Mouse (Mus musculus) frontal cortex, adult 2 months (tissue): ENCODE measurements around the gene Slc7a10. TPM values are rescaled to one million over a fixed set of nuclear protein-coding genes. Genes with fewer than 3 reads are reported as not detected.

ENCODE experiments used
- DNase-seq, 2 experiments: peaks; one replicate each; pipeline ENCODE4 v3.0.0; 2022; ENCODE audit warnings: low spot score in 1 of 2; ENCODE audit errors: extremely low spot score in 1 of 2
- polyA plus RNA-seq: library from polyadenylated mRNA; depleted of rRNA; stranded (reverse); fragments of >200 nt; gene quantifications from 2 replicates; pipeline ENCODE4 v1.2.3, GENCODE M21; 2012

The Slc7a10 gene
- polyA plus RNA-seq, 1 experiment, result 55.8 TPM

DNA sequence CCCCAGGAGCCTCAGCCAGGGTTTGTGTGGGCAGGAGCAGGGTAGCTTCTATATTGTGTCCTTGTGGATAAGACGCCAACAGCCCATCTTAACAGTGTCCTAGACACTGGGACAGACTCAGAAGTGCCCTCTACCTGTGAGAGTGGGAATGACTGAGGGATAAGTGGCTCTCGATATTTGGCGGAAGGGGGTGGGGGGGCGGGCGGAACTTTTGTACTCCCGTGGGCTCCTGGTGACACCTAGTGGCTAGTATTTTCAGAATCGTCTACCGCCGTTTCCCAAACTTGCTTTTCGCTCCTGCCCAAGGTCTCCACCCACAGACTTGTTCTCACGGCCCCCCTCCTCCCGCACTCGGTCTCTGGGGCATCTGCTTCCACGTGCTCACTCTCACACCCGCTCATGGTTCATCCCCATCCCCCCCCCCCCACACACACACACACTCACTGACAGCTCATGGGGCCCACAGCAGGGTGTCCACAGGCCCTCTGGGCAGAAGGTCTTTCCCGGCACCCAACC is 14.3 kb upstream of the Slc7a10 start:
- DNase-seq, result peak; percentile 38 to 86

DNA sequence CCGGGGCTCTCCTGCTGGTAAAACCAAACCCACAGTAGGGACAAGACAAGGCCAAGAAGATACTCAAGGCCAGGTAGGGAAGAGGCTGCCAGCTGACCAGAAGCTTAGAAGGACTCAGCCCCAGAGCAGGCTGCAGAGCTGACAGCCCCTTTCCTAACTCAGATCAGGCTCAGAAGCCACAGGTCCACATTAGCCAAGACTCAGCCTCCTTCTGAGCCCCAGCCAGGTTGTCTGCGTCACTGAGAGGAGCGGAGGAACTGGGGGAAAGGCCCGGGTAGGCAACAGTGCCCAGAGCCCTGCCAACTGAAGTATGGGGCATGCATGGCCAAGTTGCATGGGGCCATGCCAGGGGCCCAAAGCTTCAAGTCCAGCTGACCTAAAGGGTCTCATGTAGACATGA is 13.7 kb upstream of the Slc7a10 start:
- DNase-seq, result no peak

DNA sequence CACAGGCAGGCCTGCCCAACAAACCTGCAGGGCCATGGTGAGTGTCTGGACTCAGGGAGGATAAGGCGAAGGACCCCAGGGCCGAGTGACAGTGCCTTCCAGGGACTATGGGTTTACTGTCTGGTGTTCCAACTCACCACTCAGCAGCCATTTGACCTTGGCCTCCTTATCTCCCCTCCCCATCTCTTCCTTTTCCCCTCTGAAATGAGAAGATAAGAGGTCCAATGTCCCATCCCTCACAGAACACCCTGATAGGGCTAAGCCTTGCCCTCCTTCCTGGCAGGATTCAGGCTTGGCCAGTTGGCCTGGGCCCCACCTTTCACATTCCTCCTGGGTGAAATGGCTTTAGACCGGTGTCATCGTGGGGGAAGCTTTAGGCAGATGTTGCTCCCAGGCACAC is 10.7 kb upstream of the Slc7a10 start:
- DNase-seq, result no peak

DNA sequence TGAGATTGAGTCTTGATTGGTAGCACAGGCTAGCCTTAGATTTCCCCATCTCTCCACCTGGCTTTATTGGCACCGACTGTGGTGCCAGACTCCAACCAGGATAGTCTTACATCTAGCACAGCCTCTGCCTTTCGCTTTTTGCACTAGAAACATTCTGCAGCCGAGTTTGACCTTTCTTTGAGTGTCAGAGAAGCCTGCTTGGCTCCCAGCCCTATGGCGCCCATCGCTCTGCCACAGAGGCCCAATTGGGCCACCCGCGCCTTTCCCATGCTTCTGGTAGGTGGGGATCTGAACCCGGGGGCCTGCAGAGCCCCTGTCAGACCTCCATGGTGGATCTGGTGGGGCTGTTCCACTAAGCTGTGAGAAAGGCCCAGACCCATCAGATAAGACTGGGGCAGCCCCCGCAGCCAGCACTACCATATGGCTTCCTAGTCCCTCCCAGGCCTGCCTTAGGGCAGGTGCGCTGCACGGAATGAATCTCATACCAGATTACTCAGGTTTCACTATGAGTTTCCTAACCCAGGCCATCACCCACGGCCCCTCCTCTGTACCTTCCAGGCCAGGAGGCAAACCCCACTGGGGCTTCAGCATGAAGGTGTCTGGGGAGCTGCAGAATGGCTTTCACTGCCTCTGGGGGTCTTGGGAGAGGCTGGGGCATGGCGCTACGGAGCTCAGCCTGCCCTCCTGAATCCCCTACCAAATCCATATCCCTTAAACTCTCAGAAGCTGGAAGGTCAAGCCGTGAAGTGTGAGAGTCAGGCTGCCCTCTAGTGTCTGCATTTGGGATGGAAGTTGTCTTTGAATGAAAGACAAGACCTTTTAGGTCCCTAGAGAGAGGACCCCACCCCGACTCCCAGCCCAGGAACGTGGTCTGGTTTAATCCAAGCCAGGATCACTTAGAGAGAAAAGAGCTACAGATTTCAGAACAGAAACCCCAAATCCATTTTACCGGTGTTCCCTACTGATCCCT is 9.5 kb upstream of the Slc7a10 start:
- DNase-seq, result peak in 1 of 2 experiments; percentile 60

DNA sequence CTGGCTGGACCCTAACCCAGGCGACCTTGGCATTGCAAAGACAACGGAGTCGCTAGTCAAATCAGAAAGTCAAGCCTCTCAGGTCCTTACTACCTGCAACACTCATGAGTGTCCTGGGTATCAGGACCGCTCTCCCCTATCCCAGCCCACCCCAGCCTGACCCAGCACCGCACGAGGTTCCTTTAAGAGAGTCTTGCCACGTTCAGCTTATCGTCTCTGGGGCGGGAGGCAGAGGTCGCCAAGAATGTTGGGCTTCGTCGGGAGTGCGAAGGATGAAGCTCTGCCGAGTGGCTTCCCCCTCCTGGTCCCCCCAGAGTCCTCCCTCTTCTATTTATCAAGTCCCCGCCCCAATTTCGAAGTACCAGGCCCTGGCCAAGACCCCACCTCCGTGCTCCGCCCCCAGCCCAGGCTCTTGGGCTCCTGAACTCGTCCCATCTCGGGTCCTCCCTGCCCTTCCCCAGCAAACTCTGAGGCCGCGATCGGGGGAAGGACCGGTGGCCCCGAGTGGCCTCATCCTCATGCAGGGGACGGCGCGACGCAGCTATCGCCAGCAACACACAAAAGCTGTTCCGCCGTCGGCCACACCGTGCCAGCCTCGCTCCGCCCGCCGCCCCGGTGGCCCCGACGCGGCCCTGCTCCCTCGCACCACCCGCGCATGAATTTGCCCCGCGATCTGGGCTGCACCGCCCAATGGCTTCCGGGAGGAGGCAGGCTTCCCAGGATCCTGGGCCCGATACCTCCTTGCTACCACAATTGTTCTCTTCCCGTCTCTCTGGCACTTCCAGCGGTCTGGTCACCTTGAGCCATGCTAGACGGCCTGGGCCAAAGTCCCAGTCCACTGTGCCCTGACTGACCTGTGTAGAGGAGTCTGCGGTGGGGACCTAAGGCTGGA is 1.1 kb upstream of the Slc7a10 start:
- DNase-seq, result peak in 1 of 2 experiments; percentile 45

DNA sequence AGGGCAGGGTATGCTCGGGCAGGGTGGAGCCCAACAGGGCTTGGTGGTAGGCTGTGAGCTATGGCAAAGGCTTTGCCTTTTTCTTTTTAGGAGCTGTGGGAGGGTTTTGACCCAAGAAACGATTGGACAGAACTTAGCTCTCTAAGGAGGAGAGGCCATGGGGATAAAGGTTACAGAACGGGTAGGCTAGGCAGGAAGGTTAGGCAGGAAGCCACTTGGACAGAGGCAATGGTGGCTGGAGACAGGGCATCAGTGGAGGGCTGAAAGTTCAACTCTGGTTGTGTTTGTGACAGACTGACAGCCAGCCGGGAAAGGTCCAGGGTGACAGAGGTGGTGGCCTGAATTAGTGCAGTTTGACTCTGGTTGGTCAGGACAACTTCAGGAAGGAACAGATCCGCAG is 3.5 kb downstream of the Slc7a10 start:
- no peak for DNase-seq

DNA sequence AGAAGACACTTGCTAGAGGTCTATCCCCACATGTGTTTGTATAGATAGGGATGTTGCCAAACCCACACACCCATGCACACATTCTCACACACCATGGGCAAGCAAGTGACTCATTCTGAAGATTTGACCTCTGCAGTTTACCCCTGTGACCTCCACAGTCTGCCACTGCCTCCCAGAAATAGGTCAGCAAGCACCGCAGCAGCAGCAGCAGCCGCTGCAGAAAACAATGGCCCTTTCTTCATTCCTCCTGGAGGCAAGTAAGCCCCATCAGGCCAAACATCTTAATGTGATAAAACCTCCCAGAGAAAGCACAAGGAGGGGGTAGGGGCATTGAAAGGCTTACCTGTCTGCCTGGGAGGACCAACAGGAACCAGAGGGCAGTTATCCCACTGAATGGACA is 5.1 kb downstream of the Slc7a10 start:
- no peak for DNase-seq

DNA sequence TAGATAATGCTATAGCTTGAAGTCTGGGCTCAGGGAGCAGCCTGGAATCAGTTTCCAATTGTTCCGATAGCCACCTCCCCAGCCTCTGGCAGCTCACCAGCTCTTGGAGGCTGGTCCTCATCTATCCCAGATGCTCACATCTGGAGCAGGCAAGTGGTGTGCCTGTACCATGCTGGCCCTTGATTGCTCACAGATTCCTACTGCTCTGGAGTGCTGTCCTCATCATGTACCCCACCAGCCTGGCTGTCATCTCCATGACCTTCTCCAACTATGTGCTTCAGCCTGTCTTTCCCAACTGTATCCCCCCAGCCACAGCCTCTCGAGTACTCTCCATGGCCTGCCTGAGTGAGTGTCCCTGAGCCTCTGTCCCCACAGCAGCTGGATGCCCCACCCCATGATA is 10.8 kb downstream of the Slc7a10 start:
- DNase-seq, result no peak

DNA sequence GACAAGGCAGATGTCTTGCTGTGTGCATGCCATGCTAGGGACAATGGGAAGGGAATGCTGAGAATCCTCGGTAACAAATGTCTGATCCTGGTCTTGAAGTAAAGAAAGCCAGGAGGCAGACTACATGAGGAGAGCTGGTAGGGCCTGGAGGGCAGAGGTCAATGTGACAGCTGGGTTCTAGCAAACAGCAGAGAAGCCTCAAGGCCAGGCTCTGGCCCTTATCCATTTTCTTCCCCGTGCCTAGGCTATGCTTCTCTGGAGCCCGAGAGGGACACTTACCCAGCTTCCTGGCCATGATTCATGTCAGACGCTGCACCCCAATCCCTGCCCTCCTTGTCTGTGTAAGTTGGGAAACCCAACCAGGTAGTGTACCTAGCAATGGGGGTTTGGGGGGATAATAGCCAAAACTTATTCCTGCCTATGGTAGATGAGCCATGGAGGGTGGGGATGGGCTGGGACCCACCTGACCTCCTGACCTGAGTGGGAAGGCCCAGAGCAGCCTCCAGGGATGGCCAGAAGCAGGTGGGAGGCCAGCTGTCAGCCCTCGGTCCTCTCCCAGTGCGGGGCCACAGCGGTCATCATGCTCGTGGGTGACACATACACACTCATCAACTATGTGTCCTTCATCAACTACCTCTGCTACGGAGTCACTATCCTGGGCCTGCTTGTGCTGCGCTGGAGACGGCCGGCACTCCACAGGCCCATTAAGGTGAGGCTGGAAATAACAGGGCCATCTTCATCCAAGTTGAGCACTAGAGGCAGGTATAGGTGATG is 13.0 kb downstream of the Slc7a10 start:
- no peak for DNase-seq

DNA sequence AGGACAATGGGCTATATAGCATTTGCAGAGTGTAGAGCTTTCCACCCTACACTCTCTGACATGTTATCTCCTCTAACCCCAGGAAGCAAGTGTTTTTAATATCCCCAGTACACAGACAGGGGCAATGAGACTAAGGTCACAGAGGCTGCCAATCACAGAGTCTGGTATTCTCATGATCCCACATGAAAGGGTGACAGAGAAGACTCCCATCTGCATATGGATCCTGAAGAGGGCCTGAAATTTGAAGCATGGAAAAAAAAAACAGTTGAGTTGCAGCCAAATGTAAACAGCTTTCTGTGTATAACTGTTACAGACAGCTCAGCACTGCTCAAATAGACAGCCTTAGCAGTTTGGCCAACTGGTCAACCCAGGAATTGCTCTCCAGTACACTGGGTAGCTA is 13.6 kb downstream of the Slc7a10 start:
- no peak for DNase-seq

DNA sequence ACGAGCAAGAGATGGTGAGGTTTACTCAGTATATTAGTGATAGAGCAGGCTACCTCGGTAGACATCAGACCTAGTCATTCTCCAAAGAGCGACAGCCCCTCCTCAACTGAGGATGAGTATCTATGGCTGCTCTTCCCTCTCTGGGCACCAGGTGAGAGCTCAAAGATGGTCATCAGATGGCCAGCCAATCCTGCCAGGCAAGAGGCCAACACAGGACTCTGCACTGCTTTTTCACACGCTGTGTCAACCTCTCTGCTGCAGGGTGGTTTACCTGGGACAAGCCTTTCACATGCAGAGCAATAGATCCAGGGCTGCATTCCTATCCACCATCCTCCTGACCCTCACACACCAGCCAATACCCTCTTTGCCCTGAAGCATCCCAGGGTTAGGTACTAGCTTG is 25.6 kb downstream of the Slc7a10 start:
- DNase-seq, result no peak

DNA sequence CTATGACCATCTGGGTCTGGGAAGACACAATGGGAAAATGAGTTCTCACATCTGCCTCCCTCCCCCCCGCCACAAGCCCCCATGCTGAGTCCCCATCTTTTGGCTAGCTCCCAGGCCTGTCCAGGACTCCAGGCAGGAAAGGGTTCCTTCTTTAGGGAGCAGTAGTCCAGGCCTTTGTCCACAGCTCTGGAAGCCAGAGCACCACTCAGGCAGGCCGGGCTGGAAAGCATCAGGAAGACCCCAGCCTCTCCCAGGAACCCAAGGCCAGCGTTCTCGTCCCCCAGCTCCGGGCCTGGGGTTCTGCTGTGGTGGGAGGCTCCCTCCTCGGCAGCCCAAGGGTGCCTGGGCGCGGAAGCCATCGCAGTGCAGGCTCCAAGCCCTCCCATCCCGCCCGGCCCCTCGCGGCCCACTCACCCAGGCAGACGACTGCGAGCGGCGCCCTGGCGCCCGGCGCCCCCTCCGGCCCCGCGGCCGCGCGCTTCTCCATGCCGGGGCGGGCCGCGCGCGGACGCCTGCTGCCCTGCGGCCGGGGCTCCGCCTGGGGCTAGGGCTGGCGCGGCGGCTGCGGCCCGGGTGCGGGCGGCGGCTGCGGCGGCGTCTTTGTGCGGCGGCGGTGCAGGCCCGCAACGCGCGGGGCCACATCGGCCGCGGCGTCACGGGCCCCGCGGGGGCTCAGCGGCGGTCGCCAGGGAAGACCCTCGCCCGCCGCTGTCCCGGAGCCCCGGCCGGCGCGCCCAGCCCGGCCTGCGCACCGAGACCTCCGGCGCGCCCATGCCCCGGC is 28.4 kb downstream of the Slc7a10 start:
- no peak for DNase-seq

DNA sequence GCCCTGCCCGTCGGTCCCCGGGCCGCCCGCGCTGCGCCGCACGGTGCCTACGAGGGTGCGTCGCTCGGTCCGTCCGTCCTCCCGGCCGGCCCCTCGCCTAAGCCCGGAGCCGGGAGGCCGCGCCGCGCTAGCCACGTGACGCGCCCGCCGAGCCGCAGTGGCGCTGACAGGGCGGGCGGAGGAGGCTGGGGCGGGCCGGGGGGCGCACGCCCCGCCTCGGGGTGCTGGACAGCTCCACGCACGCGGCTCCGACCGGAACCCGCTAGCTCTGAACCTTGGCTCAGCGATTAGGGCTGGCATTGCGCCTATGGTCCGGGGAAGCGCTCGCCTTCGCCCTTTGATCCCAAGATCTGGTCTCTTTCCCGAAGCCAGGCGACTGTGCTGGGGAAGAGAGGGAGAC is 29.0 kb downstream of the Slc7a10 start, which contains the start of gene Lrp3:
TSS of gene Lrp3 (minus strand) at position 274 of the 400 bp plus-strand sequence.
- peak in 1 of 2 experiments; percentile 67 for DNase-seq

DNA sequence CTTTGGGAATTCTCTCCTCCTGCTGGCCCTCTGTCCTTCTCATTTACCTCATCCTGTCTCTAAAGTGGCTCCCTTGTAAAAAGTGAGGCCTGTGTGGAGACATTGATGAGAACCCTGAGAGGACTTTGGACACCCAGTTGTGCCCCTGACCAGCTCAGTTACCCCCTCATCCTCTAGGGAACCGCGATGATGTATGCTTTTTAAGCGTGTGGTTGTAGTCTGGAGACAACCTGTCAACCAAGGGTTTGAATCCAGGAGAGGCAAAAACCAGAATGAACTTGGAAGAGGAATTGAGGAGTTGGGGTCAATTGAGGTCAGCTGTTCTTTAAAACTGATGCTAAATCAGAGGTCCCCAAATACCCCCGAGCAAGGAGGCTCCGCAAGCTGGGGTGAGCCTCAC is 29.5 kb downstream of the Slc7a10 start:
- DNase-seq, result no peak

DNA sequence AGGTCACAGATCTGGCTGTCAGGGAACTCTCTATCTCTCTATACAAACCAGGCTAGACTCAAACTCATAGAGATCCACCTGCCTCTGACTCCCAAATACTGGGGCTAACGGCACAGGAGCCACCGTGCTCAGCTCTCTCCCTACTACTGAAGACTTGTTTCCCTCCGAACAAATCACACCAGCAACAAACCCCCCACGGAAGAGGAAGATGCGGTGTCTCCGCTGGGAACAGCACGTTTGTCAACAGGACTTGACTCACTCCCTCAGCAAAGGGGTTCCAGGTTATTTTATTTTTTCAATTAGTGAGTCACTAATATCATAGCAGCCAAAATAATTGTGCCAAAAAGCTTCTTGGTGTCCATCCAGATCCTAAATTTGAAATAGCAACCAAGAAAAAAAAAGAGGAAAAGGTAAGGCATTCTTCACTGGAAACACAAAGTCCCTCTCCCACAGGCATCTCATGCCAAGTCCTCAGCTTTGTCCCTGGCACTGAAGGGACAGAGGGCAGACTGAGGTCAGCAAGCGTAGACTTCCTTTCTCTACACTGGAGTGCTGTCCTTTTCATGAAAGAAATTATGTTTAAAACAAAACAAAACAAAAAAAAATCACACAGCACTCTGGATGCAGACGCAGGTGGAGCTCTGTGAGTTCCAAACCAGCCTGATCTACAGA is 34.6 kb downstream of the Slc7a10 start:
- no peak for DNase-seq

DNA sequence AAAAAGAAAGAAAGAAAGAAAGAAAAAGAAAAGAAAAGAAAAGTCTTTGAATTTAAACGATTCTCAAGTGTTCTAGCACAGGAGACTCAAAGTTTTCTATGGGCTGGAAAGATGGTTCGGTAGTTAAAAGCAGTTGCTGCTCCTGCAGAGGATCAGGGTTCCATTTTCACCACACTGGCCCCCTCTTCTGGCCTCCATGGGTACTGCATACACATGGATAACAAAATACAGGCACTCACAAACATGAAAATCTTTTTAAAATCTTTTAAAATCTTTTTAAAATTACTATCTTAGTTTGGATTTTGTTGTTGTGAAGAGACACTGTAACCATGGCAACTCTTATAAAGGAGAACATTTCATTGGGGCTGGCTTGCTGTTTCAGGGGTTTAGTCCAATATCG is 44.1 kb downstream of the Slc7a10 start:
- DNase-seq, result no peak

DNA sequence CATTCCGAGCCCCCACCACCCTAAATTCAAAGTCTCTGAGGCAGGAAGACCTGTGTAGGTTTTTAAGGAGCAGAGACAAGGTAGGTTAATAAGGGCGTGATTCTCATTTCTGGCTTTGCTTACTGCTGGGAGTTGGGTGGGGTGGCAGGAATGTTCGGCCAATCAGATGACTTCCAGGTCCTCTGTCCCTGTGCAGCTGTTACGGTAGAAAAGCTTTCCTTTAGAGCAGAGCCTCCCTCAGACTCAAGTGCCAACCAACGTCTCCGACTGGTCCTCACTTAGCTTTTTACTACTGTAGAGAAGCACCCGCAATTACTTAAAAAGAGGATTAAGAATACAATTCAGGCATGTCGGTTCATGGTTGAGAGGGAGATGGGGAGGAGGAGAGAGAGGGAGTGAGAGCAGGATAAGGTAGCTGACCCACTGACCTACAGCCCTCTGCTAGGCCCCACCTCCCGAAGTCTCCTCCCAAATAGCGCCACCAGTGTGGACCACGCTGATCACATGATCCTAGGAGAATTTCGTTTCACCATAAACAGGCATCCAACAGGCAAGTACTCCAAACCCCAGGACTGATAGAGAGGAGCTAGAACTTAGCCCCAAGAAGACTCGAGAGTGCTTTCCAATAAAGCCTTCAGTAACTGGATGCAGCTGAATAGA is 46.7 kb downstream of the Slc7a10 start:
- no peak for DNase-seq

DNA sequence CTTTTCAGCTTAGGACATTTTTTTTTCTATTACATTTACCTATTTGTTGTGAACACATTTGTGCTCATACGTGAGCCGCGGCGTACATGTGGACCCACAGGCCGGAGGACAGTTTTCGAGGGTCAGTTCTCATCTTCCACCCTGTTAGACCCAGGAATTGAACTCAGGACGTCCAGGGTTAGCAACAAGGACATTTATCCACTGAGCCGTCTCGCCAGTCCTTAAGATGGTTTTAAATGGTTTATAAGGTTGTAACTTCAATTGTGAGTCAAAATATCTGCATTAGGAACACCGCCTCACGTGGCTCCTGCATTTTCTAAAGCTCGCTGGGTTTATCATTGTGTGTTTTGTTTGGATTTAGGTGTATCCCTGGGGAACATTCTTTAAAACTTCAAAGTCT is 47.7 kb downstream of the Slc7a10 start:
- DNase-seq, result peak in 1 of 2 experiments; percentile 20
